11 mouse cellular contexts compared by ENCODE assay signal in the genomic region with DNA sequence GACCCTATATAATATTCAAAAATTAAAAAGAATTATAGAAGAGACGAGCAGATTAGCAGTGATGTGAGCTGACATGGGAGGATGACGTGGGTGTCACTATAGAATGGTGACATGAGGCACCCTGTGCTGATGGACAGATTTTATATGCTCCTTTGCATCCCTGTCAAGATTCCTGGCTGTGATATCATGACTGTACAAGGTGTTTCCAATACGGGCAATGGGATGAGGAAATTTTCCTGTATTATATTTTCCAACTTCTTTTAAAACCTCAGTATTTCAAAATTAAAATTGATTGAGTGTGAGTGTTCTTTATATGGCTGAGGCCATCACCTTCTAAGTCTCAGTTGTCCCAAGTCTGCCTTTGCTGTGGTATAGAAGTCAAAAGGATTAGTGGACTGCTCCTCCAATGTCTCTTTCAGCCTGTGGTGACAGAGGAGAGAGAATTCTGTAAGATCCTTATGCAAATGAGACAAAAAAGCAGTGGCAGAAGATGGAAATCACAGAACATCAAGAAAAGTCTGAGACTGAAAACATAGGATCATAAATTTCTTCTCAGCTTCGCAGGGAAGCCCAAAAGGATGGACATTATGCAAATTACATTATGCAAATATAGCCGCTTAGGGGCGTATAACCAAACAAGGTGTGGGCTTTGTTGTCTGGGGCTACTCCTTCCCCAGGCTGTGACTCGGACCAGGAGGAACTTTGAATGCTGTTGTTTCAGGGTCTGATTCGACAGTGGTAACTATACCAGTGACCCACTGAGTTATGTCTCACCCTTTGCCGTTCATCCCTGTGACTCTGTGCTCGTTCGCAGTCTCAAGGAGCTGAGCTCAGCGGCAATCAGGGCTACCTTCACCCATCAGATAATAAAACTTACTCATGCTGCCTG.
DNase-seq lines count a peak whose midpoint lies in the region; ATAC-seq and TF ChIP-seq lines count a peak whose summit lies in the region.
"Had no signal": no experiment of that assay in that cellular context is flagged by ENCODE, and none has a peak within 500 bp of the region (broad histone marks: within the 10 kb centered on the region; RNA-seq: fewer than 3 reads in every experiment).

No protein-coding gene starts in this region.

- H3K36me3 ChIP-seq in heart, postnatal 0 days (replicated peaks; ENCODE audit: control insufficient read depth, insufficient read depth, low read length), result no peaks in the 10 kb centered on the region
- H3K36me3 ChIP-seq in heart, adult 2 months (ENCODE audit: control insufficient read depth, insufficient read depth, low read length), result no peaks in the 10 kb centered on the region
- no peaks in the 10 kb centered on the region for H3K36me3 ChIP-seq in embryonic facial prominence, embryonic 14.5 days (ENCODE audit: control insufficient read depth, insufficient read depth, low read length)
- H3K36me3 ChIP-seq in hindbrain, embryonic 15.5 days, result no peaks in the 10 kb centered on the region
- H3K36me3 ChIP-seq in midbrain, embryonic 15.5 days (replicated peaks), result no peaks in the 10 kb centered on the region
- H3K36me3 ChIP-seq: G1E had no signal

- no peak for TF ChIP-seq CTCF in heart, postnatal 0 days (IDR thresholded peaks at IDR 0.05; ENCODE audit: low read depth)
- TF ChIP-seq CTCF in heart, adult 2 months (IDR thresholded peaks at IDR 0.05), result no peak

- TF ChIP-seq EP300 in heart, postnatal 0 days (IDR thresholded peaks at IDR 0.05; ENCODE audit: low read depth), result no peak
- no peak for TF ChIP-seq EP300 in heart, adult 2 months (IDR thresholded peaks at IDR 0.05; ENCODE audit: insufficient read depth, low read depth, low read length)

- no peaks in the 10 kb centered on the region for H3K27me3 ChIP-seq in heart, postnatal 0 days (ENCODE audit: control insufficient read depth, insufficient read depth, low read length)
- H3K27me3 ChIP-seq in heart, adult 2 months (ENCODE audit: control insufficient read depth, insufficient read depth, low read length), result no peaks in the 10 kb centered on the region
- no peaks in the 10 kb centered on the region for H3K27me3 ChIP-seq in embryonic facial prominence, embryonic 14.5 days (replicated peaks; ENCODE audit: control insufficient read depth, insufficient read depth, low read length)
- no peaks in the 10 kb centered on the region for H3K27me3 ChIP-seq in hindbrain, embryonic 15.5 days
- no peaks in the 10 kb centered on the region for H3K27me3 ChIP-seq in midbrain, embryonic 15.5 days (replicated peaks)

- H3K9me3 ChIP-seq in heart, postnatal 0 days (replicated peaks; ENCODE audit: control insufficient read depth, low read length), result no peaks in the 10 kb centered on the region
- no peaks in the 10 kb centered on the region for H3K9me3 ChIP-seq in embryonic facial prominence, embryonic 14.5 days (ENCODE audit: control insufficient read depth, low read length)
- no peaks in the 10 kb centered on the region for H3K9me3 ChIP-seq in hindbrain, embryonic 15.5 days
- H3K9me3 ChIP-seq in midbrain, embryonic 15.5 days, result no peaks in the 10 kb centered on the region
- H3K9me3 ChIP-seq: G1E had no signal

- H3K4me2 ChIP-seq in heart, postnatal 0 days (ENCODE audit: low read depth, low read length), result peak overlapping the region; percentile 53
- peak overlapping the region; percentile 38 for H3K4me2 ChIP-seq in embryonic facial prominence, embryonic 14.5 days (ENCODE audit: low read depth, low read length)
- H3K4me2 ChIP-seq in hindbrain, embryonic 15.5 days, result peak overlapping the region; percentile 20
- peak overlapping the region; percentile 26 for H3K4me2 ChIP-seq in midbrain, embryonic 15.5 days

- 51% methylated on average over 12 of the region's 12 CpGs for WGBS in heart, postnatal 0 days
- WGBS in heart, adult 2 months, result 52% methylated on average over 12 of the region's 12 CpGs
- 52% methylated on average over 12 of the region's 12 CpGs for WGBS in embryonic facial prominence, embryonic 14.5 days
- WGBS in hindbrain, embryonic 15.5 days, result 41% methylated on average over 12 of the region's 12 CpGs
- WGBS in midbrain, embryonic 15.5 days, result 37% methylated on average over 12 of the region's 12 CpGs

- intact Hi-C loops in heart, adult 2 months (cut with DNase I), result no loop called here

- no peaks in the 10 kb centered on the region for H3K79me2 ChIP-seq in heart, adult 2 months (replicated peaks; ENCODE audit: control insufficient read depth, insufficient read depth, low read length)

- no peak for ATAC-seq in heart, postnatal 0 days (ENCODE audit: insufficient read depth, low read depth)
- no peak for ATAC-seq in embryonic facial prominence, embryonic 14.5 days (ENCODE audit: low read depth)
- ATAC-seq in hindbrain, embryonic 15.5 days (ENCODE audit: low FRiP score, low read depth), result peak; percentile 42; the same call in 1 of the 2 replicates
- peak; percentile 31 for ATAC-seq in midbrain, embryonic 15.5 days (replicated peaks)
- ATAC-seq: inflammation-experienced regulatory T-cells, adult 6 months had no signal

- no peak for DNase-seq in heart, postnatal 0 days (ENCODE audit: low spot score)
- DNase-seq in heart, adult 2 months, result no peak
- DNase-seq in embryonic facial prominence, embryonic 14.5 days (ENCODE audit: low spot score), result no peak
- no peak for DNase-seq in right cerebral cortex, adult 2 months (ENCODE audit: low spot score in 2 of 2)
- DNase-seq in MN1 (ENCODE audit: low spot score), result no peak
- DNase-seq: thymus, adult 2 months had no signal

- peak overlapping the region; percentile 23; the same call in 1 of the 2 replicates for H3K9ac ChIP-seq in heart, postnatal 0 days (replicated peaks; ENCODE audit: low read depth, low read length)
- H3K9ac ChIP-seq in heart, adult 2 months (ENCODE audit: low read depth, low read length), result no peak overlapping the region
- H3K9ac ChIP-seq in embryonic facial prominence, embryonic 14.5 days (ENCODE audit: low read depth, low read length), result no peak overlapping the region
- no peak overlapping the region for H3K9ac ChIP-seq in hindbrain, embryonic 15.5 days
- no peak overlapping the region for H3K9ac ChIP-seq in midbrain, embryonic 15.5 days

- H3K27ac ChIP-seq in heart, postnatal 0 days (ENCODE audit: low read depth), result no peak overlapping the region
- no peak overlapping the region for H3K27ac ChIP-seq in heart, adult 2 months
- H3K27ac ChIP-seq in embryonic facial prominence, embryonic 14.5 days (replicated peaks; ENCODE audit: low read depth, low read length), result no peak overlapping the region
- H3K27ac ChIP-seq in hindbrain, embryonic 15.5 days (replicated peaks), result peak overlapping the region; percentile 23; the same call in 1 of the 2 replicates
- H3K27ac ChIP-seq in midbrain, embryonic 15.5 days, result peak overlapping the region; percentile 51; the same call in 1 of the 2 replicates

- H3K4me3 ChIP-seq in heart, postnatal 0 days (ENCODE audit: low read depth, low read length), result peak overlapping the region; percentile 24
- no peak overlapping the region for H3K4me3 ChIP-seq in heart, adult 2 months
- 0 out of 2 replicates have a peak overlapping the region, but pooled peaks have one; percentile 10 for H3K4me3 ChIP-seq in embryonic facial prominence, embryonic 14.5 days (ENCODE audit: low read depth, low read length)
- no peak overlapping the region for H3K4me3 ChIP-seq in hindbrain, embryonic 15.5 days
- H3K4me3 ChIP-seq in midbrain, embryonic 15.5 days, result no peak overlapping the region
- H3K4me3 ChIP-seq: myocyte had no signal

- H3K4me1 ChIP-seq in heart, postnatal 0 days (ENCODE audit: control insufficient read depth, insufficient read depth), result no peaks in the 10 kb centered on the region
- H3K4me1 ChIP-seq in heart, adult 2 months (ENCODE audit: control insufficient read depth, insufficient read depth, low read length), result no peaks in the 10 kb centered on the region
- no peaks in the 10 kb centered on the region for H3K4me1 ChIP-seq in embryonic facial prominence, embryonic 14.5 days (ENCODE audit: control insufficient read depth, insufficient read depth, low read length)
- H3K4me1 ChIP-seq in hindbrain, embryonic 15.5 days (replicated peaks), result peaks cover 11% of the 10 kb centered on the region
- H3K4me1 ChIP-seq in midbrain, embryonic 15.5 days, result peaks cover 19% of the 10 kb centered on the region

- no peak for TF ChIP-seq POLR2A in heart, adult 2 months (IDR thresholded peaks at IDR 0.05; ENCODE audit: insufficient read depth, low read depth, low read length)

Comparison
In these comparisons a context has a peak if more than half of its experiments do, and no peak if none do; other contexts are left out.
1. H3K4me3 ChIP-seq: peak in heart, postnatal 0 days (single experiment) and embryonic facial prominence, embryonic 14.5 days (single experiment); none in heart, adult 2 months (single experiment), hindbrain, embryonic 15.5 days (single experiment) and midbrain, embryonic 15.5 days (single experiment).
2. ATAC-seq: peak in hindbrain, embryonic 15.5 days (single experiment) and midbrain, embryonic 15.5 days (single experiment); none in heart, postnatal 0 days (single experiment) and embryonic facial prominence, embryonic 14.5 days (single experiment).
3. H3K27ac ChIP-seq: peak in hindbrain, embryonic 15.5 days (single experiment) and midbrain, embryonic 15.5 days (single experiment); none in heart, postnatal 0 days (single experiment), heart, adult 2 months (single experiment) and embryonic facial prominence, embryonic 14.5 days (single experiment).
4. Peak in every context shown above with its lines, with median percentiles within 50 percentile points of each other: H3K4me2 ChIP-seq.